Mouse (Mus musculus) left cerebral cortex, adult 11 months (tissue): ENCODE data around the gene Rbfox3.

ENCODE experiments used
- DNase-seq: peaks from one replicate; pipeline ENCODE4 v3.0.0; 2022; ENCODE audit warnings: low spot score

The Rbfox3 gene

GRCm38 (mm10) chr11:118601484-118601883 is 309.9 kb downstream of the Rbfox3 start:
- no peak for DNase-seq

GRCm38 (mm10) chr11:118600168-118600567 is 311.2 kb downstream of the Rbfox3 start:
- DNase-seq: no peak

- DNase-seq: no peak
Observed at GRCm38 (mm10) chr11:118598726-118599125, 312.7 kb downstream of the Rbfox3 start.

GRCm38 (mm10) chr11:118584826-118585225 is 326.6 kb downstream of the Rbfox3 start:
- no peak for DNase-seq

GRCm38 (mm10) chr11:118583989-118584388 is 327.4 kb downstream of the Rbfox3 start:
- DNase-seq: no peak

GRCm38 (mm10) chr11:118583573-118583972 is 327.8 kb downstream of the Rbfox3 start:
- no peak for DNase-seq

GRCm38 (mm10) chr11:118581019-118581418 is 330.4 kb downstream of the Rbfox3 start:
- no peak for DNase-seq

GRCm38 (mm10) chr11:118579622-118580021 is 331.8 kb downstream of the Rbfox3 start:
- no peak for DNase-seq

- DNase-seq: no peak
Observed at GRCm38 (mm10) chr11:118577271-118577670, 334.1 kb downstream of the Rbfox3 start.

- DNase-seq: no peak
Observed at GRCm38 (mm10) chr11:118576611-118577010, 334.8 kb downstream of the Rbfox3 start.

- DNase-seq: no peak
Observed at GRCm38 (mm10) chr11:118574418-118574817, 337.0 kb downstream of the Rbfox3 start.

GRCm38 (mm10) chr11:118573569-118573968 is 337.8 kb downstream of the Rbfox3 start:
- DNase-seq: no peak

- DNase-seq: no peak
Observed at GRCm38 (mm10) chr11:118573000-118573399, 338.4 kb downstream of the Rbfox3 start.

GRCm38 (mm10) chr11:118570164-118570563 is 341.2 kb downstream of the Rbfox3 start:
- no peak for DNase-seq

GRCm38 (mm10) chr11:118569571-118570062 is 341.8 kb downstream of the Rbfox3 start:
- DNase-seq: no peak

GRCm38 (mm10) chr11:118563877-118564276 is 347.5 kb downstream of the Rbfox3 start:
- DNase-seq: no peak

GRCm38 (mm10) chr11:118562847-118563246 is 348.6 kb downstream of the Rbfox3 start:
- no peak for DNase-seq

GRCm38 (mm10) chr11:118558193-118558592 is 353.2 kb downstream of the Rbfox3 start:
- no peak for DNase-seq

- no peak for DNase-seq
Observed at GRCm38 (mm10) chr11:118555631-118556030, 355.8 kb downstream of the Rbfox3 start.

- no peak for DNase-seq
Observed at GRCm38 (mm10) chr11:118554542-118554941, 356.9 kb downstream of the Rbfox3 start.

- no peak for DNase-seq
Observed at GRCm38 (mm10) chr11:118553926-118554325, 357.5 kb downstream of the Rbfox3 start.

- no peak for DNase-seq
Observed at GRCm38 (mm10) chr11:118553001-118553400, 358.4 kb downstream of the Rbfox3 start.

GRCm38 (mm10) chr11:118552478-118552877 is 358.9 kb downstream of the Rbfox3 start:
- no peak for DNase-seq

- DNase-seq: no peak
Observed at GRCm38 (mm10) chr11:118551705-118552104, 359.7 kb downstream of the Rbfox3 start.
